Mouse (Mus musculus): ENCODE measurements around the gene Cttnbp2nl. TPM values are rescaled to one million over a fixed set of nuclear protein-coding genes. Genes with fewer than 3 reads are reported as not detected.

The Cttnbp2nl gene
- total and polyA plus RNA-seq, 3 experiments: 0.08 to 0.49 TPM; not detected in 1

DNA sequence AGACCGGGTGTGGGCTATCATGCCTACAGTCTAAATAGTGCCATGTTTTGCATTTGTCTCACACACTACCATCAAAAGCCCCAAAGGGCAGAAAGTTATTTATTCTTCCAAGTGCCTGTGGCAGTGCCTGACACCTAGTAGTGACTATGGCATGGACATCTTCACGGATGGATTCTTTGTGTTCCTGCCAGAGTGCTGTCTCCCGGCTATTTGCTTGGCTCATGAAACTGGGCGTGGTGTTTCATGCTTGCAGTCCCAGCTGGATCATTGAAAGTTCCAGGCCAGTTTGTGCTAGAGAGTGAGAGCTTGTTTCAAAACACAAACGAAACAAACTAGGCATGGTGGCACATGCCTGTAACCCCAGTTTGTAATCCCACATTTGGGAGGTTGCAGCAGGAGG lies 61.2 kb downstream of the Cttnbp2nl start:
- TF ChIP-seq ZKSCAN1 (IDR thresholded peaks at IDR 0.05; ENCODE audit: low read depth, low read length): no peak
- no peak for TF ChIP-seq MXI1 (IDR thresholded peaks at IDR 0.05; ENCODE audit: low read depth, low read length)
- TF ChIP-seq GATA1 (IDR thresholded peaks at IDR 0.05; ENCODE audit: low read depth, low read length): no peak
- TF ChIP-seq CHD1 (IDR thresholded peaks at IDR 0.05; ENCODE audit: low read depth, low read length): no peak
- TF ChIP-seq ZC3H11A (IDR thresholded peaks at IDR 0.05; ENCODE audit: low read depth, low read length): no peak
- TF ChIP-seq JUND (IDR thresholded peaks at IDR 0.05; ENCODE audit: low read depth, low read length): no peak
- no peak for TF ChIP-seq MAX (IDR thresholded peaks at IDR 0.05; ENCODE audit: low read length)
- no peak for TF ChIP-seq NELFE (IDR thresholded peaks at IDR 0.05; ENCODE audit: low read depth, low read length)
- no peak for TF ChIP-seq KAT2A (conservative IDR thresholded peaks at IDR 0.05; ENCODE audit: low read depth, low read length)
- TF ChIP-seq MYB (IDR thresholded peaks at IDR 0.05; ENCODE audit: low read depth, low read length): no peak
- no peak for TF ChIP-seq MEF2A (IDR thresholded peaks at IDR 0.05; ENCODE audit: extremely low read depth, insufficient replicate concordance, low read depth, low read length, poor library complexity, severe bottlenecking)
- no peak for TF ChIP-seq TCF12 (IDR thresholded peaks at IDR 0.05; ENCODE audit: low read depth, low read length)
- no peak for TF ChIP-seq POLR2AphosphoS2 (IDR thresholded peaks at IDR 0.05; ENCODE audit: low read length)
- TF ChIP-seq HCFC1 (IDR thresholded peaks at IDR 0.05; ENCODE audit: low read depth, low read length): no peak
- Histone ChIP-seq H3K79me2 (ENCODE audit: control insufficient read depth, insufficient read depth, low read length, poor library complexity) (no peaks in the 10 kb centered on the region), H3K27me3 (ENCODE audit: control insufficient read depth in 1 of 2, insufficient read depth in 2 of 2, low read length in 2 of 2) (peaks cover 1 to 2% of the 10 kb centered on the region in 2 experiments; a peak in 2 of 4 replicates), H3K9me3 (replicated peaks; ENCODE audit: insufficient read depth, low read length) (no peaks in the 10 kb centered on the region), H3K4me1 (ENCODE audit: control insufficient read depth in 1 of 2, insufficient read depth in 2 of 2, low read length in 2 of 2) (no peaks in the 10 kb centered on the region; a peak in 1 of 4 replicates), H3K27ac (ENCODE audit: control insufficient read depth, low read depth, low read length) (no peak overlapping the region), H3K9ac (ENCODE audit: control insufficient read depth, low read depth, low read length, poor library complexity, severe bottlenecking) (no peak overlapping the region), H3K36me3 (ENCODE audit: control insufficient read depth in 1 of 2, insufficient read depth in 2 of 2, low read length in 2 of 2) (no peaks in the 10 kb centered on the region), H3K4me3 (ENCODE audit: control insufficient read depth in 1 of 2, insufficient read depth in 1 of 2, low read depth in 2 of 2, low read length in 2 of 2) (no peak overlapping the region)
- no peak for DNase-seq (ENCODE audit: low read depth, low spot score)

DNA sequence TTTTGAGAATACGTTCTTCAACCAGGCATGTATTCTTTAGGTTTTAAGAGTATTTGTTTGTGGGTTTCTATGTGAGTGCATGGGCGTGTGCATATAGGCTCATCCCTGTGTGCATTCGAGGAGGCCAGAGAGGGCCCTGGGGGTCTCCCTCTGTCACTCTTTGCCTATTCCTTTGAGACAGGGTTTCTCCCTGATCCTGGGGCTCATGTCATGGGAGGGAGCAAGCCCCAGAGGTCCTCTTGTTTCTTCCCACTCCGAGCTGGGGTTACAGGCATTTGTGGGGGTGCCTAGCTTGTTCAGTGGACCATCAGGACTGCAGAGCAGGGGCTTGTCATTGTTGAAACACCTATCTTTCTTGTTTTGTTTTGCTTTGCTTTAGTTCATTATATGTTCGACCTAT lies 65.1 kb downstream of the Cttnbp2nl start:
- Histone ChIP-seq H3K4me1 (ENCODE audit: control insufficient read depth in 1 of 2, insufficient read depth in 2 of 2, low read length in 2 of 2) (no peaks in the 10 kb centered on the region), H3K27me3 (ENCODE audit: control insufficient read depth in 1 of 2, insufficient read depth in 2 of 2, low read length in 2 of 2) (peaks cover 1 to 4% of the 10 kb centered on the region in 2 experiments; a peak in 3 of 4 replicates), H3K79me2 (ENCODE audit: control insufficient read depth, insufficient read depth, low read length, poor library complexity) (no peaks in the 10 kb centered on the region), H3K4me3 (ENCODE audit: control insufficient read depth in 1 of 2, insufficient read depth in 1 of 2, low read depth in 2 of 2, low read length in 2 of 2) (no peak overlapping the region), H3K9ac (ENCODE audit: control insufficient read depth, low read depth, low read length, poor library complexity, severe bottlenecking) (no peak overlapping the region), H3K27ac (ENCODE audit: control insufficient read depth, low read depth, low read length) (no peak overlapping the region), H3K36me3 (ENCODE audit: control insufficient read depth in 1 of 2, insufficient read depth in 2 of 2, low read length in 2 of 2) (no peaks in the 10 kb centered on the region), H3K9me3 (replicated peaks; ENCODE audit: insufficient read depth, low read length) (no peaks in the 10 kb centered on the region)
- no peak for TF ChIP-seq ETS1 (IDR thresholded peaks at IDR 0.05; ENCODE audit: low read depth, low read length)
- TF ChIP-seq RCOR1 (IDR thresholded peaks at IDR 0.05; ENCODE audit: low read depth, low read length): no peak
- TF ChIP-seq TCF12 (IDR thresholded peaks at IDR 0.05; ENCODE audit: low read depth, low read length): no peak
- no peak for TF ChIP-seq EP300 (IDR thresholded peaks at IDR 0.05; ENCODE audit: low read depth in 1 of 2, low read length in 2 of 2)
- no peak for DNase-seq (ENCODE audit: low read depth, low spot score)
